Mouse (Mus musculus): ENCODE data around the gene Olfr733.

Gene Olfr733

DNA sequence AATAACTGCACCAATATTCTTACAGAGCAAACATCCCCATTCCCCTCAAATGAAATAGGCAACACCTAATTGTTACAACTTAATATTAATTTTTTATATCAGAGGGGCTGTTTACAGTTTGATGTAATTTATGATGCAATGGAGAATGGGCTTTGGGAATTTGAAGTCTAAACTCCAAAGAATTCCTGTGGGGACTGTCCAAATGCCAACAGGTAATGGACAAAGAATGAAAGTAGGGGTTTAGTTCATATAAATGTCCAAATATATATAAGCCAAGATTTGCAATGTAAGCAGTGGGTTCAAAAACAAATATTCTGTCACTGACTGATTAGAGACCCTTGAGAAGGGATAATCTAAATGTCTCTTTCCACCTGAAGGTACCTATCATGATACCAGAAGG, at the start of gene Olfr733:
TSS of gene Olfr733 (minus strand) at position 101 of the 400 bp plus-strand sequence.
- DNase-seq (ENCODE audit: low spot score): no peak

DNA sequence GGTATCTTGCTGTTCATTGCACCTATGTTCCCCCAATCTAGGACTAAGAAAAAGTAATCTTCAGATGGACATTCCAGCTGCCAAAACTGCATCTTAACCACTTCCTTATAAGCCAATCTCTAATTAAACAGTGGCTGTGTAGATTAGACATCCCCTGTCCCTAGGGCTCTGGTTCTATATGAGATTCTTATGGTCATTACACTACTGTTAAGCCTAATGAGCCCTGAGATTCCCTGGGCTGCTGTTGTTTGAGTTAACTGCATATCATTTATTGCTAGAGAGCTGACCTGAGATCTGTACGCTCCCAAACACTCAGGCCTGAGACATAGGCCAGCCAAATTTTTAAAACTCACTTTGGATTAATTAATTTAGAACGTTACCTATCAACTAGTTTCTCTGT, 47.5 kb upstream of the Olfr733 start, which contains the start of gene Olfr735:
TSS of gene Olfr735 (minus strand) at position 77 of the 400 bp plus-strand sequence.
- no peak for DNase-seq (ENCODE audit: low spot score)

DNA sequence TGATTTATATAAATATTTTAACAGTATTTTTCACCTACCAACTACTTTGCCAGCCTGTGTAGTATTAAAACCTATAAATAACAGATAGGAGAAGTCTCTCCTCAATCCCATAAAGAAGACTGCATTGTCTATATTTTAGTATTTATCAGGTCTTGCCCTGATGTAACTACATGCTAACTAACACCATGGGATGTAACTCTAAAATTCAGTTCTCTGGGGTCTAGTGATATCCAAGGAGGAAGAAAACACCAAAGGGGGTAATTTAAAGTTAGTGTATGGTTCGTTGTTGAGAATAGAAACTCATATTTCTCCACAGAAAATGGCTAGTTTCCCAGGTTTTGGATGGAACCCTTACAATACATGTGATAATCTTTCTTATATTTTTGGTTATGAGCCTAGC, 25.3 kb upstream of the Olfr733 start, which contains the start of gene Olfr734:
TSS of gene Olfr734 (minus strand) at position 101 of the 400 bp plus-strand sequence.
- DNase-seq (ENCODE audit: low spot score): no peak

DNA sequence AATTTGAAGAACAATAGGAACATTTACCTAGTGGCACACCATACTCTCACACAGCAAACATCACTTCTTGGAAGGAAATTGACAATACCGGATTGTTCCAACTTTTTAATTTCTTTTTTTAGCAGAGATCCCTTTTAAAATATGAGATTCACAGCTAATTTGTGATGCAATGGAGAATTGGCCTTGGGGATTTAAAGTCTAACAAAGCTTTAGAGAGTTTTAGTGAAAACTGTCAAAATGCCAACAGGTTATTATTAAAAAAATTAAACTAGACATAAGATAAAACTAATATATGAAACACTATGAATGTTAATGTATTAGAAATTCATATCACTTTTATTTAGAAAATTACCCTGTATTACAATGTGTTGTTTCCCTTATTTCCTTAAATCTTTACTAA, 17.2 kb downstream of the Olfr733 start, which contains the start of gene Olfr732:
TSS of gene Olfr732 (minus strand) at position 101 of the 400 bp plus-strand sequence.
- DNase-seq (ENCODE audit: low spot score): no peak

Measured in embryo, embryonic 10.5 days (tissue).